Mouse (Mus musculus) erythroblast, adult 5-6 weeks (primary cell): Measurements from ENCODE around the gene Wtip. TPM values are rescaled to one million over a fixed set of nuclear protein-coding genes. Genes with fewer than 3 reads are reported as not detected.
"Not testable (repeated sequence)": the region's sequence is repeated elsewhere in the genome, so short reads cannot be mapped to it uniquely, and the experiment has no call there.

Source experiments
- ATAC-seq: replicated peaks from 2 replicates; pipeline ENCODE4 v1.8.0; 2016; ENCODE audit warnings: moderate number of reproducible peaks, mild to moderate bottlenecking, moderate TSS enrichment, inconsistent platforms; ENCODE audit not compliant: poor library complexity, low FRiP score, severe bottlenecking
- total RNA-seq, 2 experiments: library from RNA; stranded (forward) in 1 of 2; stranded (reverse) in 1 of 2; fragments of 150-400 nt in 1 of 2; fragments of 200-764, 138-1000 nt in 1 of 2; gene quantifications; 2 replicates each; pipeline versions ENCODE4 v1.2.3 to v1.2.4; 2015 to 2017; ENCODE audit warnings: low replicate concordance in 2 of 2

The Wtip gene
- total RNA-seq, 2 experiments from 2014 or later, result not detected

DNA sequence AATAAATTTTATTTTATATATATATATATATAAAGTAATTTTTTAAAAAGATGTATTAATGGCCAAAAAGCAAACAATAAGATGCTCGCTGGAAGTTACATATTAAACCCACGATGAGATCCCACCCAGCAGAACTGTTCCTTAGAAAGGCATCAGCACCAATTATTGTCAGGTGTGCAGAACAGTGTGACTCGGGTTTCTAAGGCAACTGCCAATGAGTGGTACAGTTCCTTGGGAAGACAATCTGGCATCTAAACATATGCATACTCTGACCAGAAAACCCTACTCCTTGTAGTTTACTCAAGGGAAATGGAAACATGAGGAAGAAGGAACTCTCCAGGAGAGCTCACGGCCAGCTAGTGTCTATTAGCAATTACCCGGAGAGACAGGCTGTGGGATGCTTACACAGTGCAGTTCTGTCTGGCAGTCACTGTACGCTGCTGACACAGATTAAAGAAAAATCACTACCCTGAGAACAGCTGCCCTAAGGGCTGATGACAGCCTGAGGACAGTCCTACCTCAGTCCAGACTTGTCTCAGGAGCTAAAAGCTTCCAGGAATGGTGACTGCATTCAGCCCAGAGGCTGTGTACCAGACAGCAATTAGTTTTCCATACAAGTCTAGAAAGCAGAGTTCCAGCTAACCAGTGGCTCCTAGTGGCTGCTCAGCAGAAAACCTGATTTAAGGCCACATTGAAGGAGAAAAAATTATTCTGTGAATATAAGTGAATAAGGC, 9.9 kb downstream of the Wtip start:
- ATAC-seq, result no peak

DNA sequence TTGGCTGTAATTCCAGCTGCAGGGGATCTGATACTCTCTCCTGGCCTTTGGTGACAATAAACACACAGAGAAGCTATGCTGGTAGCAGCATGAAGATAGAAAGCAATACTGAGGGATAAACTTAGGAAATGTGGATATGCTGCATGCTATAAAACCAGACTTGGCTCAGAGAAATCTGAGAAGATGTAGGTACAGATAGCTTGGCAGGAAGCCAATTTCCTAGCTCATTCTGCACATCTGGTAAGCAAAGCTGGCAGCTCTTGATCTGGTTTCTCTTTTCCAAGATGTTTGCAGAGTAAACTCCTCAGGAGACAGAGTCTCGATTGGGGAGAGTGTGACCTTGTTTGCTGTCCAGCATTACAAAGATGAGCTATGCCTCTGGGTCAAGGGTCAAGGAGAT, 12.4 kb downstream of the Wtip start:
- not testable (repeated sequence) for ATAC-seq

- ATAC-seq, result no peak
Observed at GRCm38 (mm10) chr7:34116601-34117000, 16.5 kb downstream of the Wtip start.

DNA sequence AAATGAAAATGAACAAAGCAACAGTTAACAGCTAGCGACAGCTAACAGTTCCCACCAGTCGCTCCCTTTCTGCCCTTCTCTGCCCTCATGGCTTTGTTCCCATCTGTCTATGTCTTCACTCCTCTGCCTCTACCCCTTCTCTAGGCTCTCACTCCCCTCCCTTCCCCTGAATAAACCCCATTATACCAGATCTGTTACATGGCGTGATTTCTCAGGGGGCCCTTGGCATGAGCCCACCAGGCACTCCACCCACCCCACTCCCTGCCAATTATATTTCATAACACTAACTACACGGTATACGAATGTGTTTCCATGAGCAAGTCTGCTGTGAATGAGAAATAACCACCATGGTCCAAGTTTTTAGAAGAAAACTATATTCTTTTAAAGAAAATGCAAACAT, 23.9 kb downstream of the Wtip start:
- no peak for ATAC-seq

DNA sequence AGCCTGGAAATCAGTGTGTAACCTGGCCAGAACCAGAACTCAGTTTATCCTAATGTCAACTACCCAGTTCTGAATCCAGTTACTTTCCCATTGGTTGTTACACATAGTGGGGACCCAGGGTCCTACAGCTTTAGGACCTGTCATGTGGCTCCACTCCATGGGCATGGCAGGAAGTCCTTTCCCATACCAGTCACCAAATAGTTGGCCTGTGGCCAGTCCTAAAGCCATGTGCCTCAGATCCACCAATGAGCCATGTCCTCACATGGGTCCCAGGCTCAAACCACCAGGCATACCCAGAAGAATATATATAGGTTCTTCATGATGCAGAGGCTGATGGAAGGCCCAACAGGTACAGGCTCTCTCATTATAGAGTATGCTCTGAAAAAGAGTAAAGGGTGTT, 31.8 kb downstream of the Wtip start:
- no peak for ATAC-seq

DNA sequence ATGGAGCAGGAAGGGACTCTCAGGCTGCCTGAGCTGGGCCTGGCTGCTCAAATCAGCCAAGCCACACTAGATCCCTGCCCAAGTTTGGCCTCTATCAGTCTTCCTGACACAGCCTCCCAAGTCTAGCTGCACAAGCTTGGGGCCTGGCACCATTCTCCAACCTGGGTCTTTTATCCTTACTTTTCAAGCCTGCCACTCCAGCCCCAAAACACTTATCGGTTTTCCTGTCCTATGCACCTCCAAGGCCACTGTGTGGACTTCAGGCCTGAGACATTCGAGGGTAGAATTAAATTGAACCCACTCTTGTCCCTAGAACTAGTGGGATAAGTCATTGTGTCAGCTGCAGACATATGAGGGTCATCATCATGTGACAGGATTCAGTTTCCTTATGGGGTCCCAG, 33.1 kb downstream of the Wtip start:
- no peak for ATAC-seq

DNA sequence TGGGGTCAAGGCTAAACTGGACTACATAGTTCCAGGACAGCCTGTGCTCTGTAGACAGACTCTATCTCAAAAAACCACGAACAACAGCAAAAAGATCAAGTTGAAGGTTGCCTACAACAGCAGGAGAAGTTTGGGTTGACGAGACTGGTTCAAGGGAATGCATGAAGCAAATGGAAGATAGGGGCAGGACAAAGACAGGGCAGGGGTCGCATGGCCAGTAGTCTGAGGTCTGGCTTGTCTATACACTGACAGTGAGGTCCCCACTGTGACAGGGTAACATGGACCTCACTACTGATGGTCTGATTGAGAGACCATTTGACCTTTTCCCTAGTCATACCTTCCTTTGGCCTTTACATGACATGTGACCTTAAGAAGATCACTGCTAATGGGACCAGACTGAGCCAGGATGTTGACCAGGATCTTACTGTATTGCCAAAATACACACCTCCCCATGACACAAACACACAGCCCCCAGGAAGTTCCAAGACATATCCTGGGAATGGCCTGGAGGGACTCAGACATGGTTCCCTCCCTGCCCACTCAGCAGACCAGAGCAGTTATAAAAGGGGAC, 38.1 kb downstream of the Wtip start, which contains the start of gene Scgb1b30:
Gene Scgb1b30 (plus strand): TSS at position 521 of the 571 bp plus-strand sequence.
- no peak for ATAC-seq

DNA sequence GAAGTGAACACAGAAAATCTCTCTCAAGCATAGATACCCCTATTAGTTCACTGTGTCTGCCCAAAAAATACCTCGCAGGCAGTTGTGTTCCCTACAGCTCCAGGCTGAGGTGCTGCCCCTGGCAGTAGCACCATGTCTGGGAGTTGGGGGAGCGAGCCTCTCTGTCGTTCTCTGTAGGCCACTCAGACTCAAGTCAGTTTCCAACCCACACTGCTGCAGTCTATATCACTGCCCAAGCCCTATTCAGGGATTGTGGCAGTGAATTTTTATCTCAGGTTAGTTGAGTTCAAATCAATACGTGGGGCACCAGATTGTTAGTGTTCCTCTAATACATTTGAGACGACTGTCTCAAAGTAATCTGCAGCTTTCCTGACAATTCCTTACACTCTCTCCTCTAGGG, 64.9 kb downstream of the Wtip start:
- not testable (repeated sequence) for ATAC-seq

Other genes starting within 250 kb of the Wtip start
- not detected in 2 replicates for gene Scgb2b26, start 188.2 kb downstream of the Wtip start, total RNA-seq (2015; ENCODE audit: low replicate concordance)
- gene Scgb2b26, start 188.2 kb downstream of the Wtip start, total RNA-seq (2017; ENCODE audit: low replicate concordance), result not detected in 2 replicates
- 1.5 TPM in 1 of 2 replicates, not detected in the other for gene Scgb2b27, start 119.3 kb downstream of the Wtip start, total RNA-seq (2015; ENCODE audit: low replicate concordance)
- not detected in 2 replicates for gene Scgb2b27, start 119.3 kb downstream of the Wtip start, total RNA-seq (2017; ENCODE audit: low replicate concordance)
- not detected in 2 replicates for gene Scgb1b27, start 111.8 kb downstream of the Wtip start, total RNA-seq (2015; ENCODE audit: low replicate concordance)
- not detected in 2 replicates for gene Scgb1b27, start 111.8 kb downstream of the Wtip start, total RNA-seq (2017; ENCODE audit: low replicate concordance)
- not detected in 2 replicates for gene Scgb1b30, start 37.8 kb downstream of the Wtip start, total RNA-seq (2015; ENCODE audit: low replicate concordance)
- not detected in 2 replicates for gene Scgb1b30, start 37.8 kb downstream of the Wtip start, total RNA-seq (2017; ENCODE audit: low replicate concordance)
- gene Uba2, start 36.3 kb upstream of the Wtip start, total RNA-seq (2015; ENCODE audit: low replicate concordance), result 35.2 and 65.0 TPM in 2 replicates
- gene Uba2, start 36.3 kb upstream of the Wtip start, total RNA-seq (2017; ENCODE audit: low replicate concordance), result 49.3 and 70.3 TPM in 2 replicates
- 9.0 and 11.5 TPM in 2 replicates for gene Pdcd2l, start 63.4 kb upstream of the Wtip start, total RNA-seq (2015; ENCODE audit: low replicate concordance)
- gene Pdcd2l, start 63.4 kb upstream of the Wtip start, total RNA-seq (2017; ENCODE audit: low replicate concordance), result 1.7 and 5.0 TPM in 2 replicates
- 159 and 310 TPM in 2 replicates for gene Gpi1, start 97.1 kb upstream of the Wtip start, total RNA-seq (2015; ENCODE audit: low replicate concordance)
- 142 and 199 TPM in 2 replicates for gene Gpi1, start 97.1 kb upstream of the Wtip start, total RNA-seq (2017; ENCODE audit: low replicate concordance)
- not detected in 2 replicates for gene Gm6096, start 117.8 kb upstream of the Wtip start, total RNA-seq (2015; ENCODE audit: low replicate concordance)
- 2.0 TPM in 1 of 2 replicates, not detected in the other for gene Gm6096, start 117.8 kb upstream of the Wtip start, total RNA-seq (2017; ENCODE audit: low replicate concordance)
- 148 and 159 TPM in 2 replicates for gene 4931406P16Rik, start 180.3 kb upstream of the Wtip start, total RNA-seq (2015; ENCODE audit: low replicate concordance)
- 140 and 157 TPM in 2 replicates for gene 4931406P16Rik, start 180.3 kb upstream of the Wtip start, total RNA-seq (2017; ENCODE audit: low replicate concordance)